Mouse (Mus musculus) erythroblast, embryonic 14.5 days (primary cell): ENCODE data around the gene Ubxn11. TPM values are rescaled to one million over a fixed set of nuclear protein-coding genes. Genes with fewer than 3 reads are reported as not detected.

ENCODE experiments used
- H3K27me3 ChIP-seq: 2 replicates; pipeline ENCODE4 v1.6.1; 2012; ENCODE audit warnings: inconsistent platforms; ENCODE audit not compliant: control insufficient read depth
- H3K36me3 ChIP-seq: 2 replicates; pipeline ENCODE4 v1.6.1; 2012; ENCODE audit warnings: mild to moderate bottlenecking, inconsistent platforms; ENCODE audit not compliant: control insufficient read depth
- H3K4me1 ChIP-seq: 2 replicates; pipeline ENCODE4 v1.6.1; 2012; ENCODE audit warnings: inconsistent platforms; ENCODE audit not compliant: control insufficient read depth
- H3K4me3 ChIP-seq: replicated peaks from 2 replicates; pipeline ENCODE3; 2012; ENCODE audit warnings: moderate library complexity, mild to moderate bottlenecking, inconsistent platforms
- H3K9me3 ChIP-seq: 2 replicates; pipeline ENCODE4 v1.6.1; 2012; ENCODE audit warnings: low read length, inconsistent platforms, mixed read lengths; ENCODE audit not compliant: control insufficient read depth
- GATA1 ChIP-seq: IDR thresholded peaks from 2 replicates; pipeline ENCODE4 v1.6.1; 2012; ENCODE audit warnings: low read length, inconsistent platforms, mixed read lengths
- TAL1 ChIP-seq: IDR thresholded peaks from 3 replicates; pipeline ENCODE4 v1.6.1; 2012; ENCODE audit warnings: low read length, inconsistent platforms, mixed read lengths
- polyA plus RNA-seq: library from polyadenylated mRNA; stranded (reverse); fragments of >175 nt; gene quantifications from 2 replicates; pipeline ENCODE4 v1.2.3, GENCODE M21; 2012

Ubxn11 gene
- polyA plus RNA-seq, 1 experiment = 0.08 TPM

DNA sequence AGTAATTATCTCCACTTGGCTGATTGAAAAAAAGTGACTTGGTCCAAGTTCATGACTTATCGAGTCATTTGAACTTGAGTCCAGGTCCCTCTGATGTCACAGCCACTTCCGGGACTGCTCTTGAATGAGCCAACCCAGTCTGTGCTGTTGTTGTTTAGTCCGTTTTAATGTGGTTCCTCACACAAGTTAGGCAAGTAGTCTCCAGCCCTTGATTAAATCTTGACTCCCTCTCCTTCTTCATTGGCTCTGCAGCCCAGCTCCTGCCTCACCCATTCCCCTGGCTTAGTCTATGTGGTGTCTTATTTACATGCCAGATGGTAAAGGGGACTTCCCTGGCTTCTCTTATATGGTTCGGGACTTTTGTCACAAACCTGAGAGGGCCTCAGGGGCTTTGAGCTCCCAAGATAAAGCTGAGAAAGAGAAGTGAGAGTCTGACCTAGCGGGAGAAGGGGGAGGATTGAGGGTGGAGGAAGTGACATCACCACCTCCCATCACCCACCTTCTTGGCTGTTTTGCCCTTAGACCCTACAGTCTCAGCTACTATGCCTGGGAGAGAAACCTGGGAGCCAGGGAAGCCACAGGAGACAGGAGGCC, 5.3 kb upstream of the Ubxn11 start:
- peaks cover 3% of the 10 kb centered on the region for H3K4me1 ChIP-seq
- H3K36me3 ChIP-seq = no peaks in the 10 kb centered on the region
- no peaks in the 10 kb centered on the region for H3K9me3 ChIP-seq
- no peak overlapping the region for H3K4me3 ChIP-seq
- no peaks in the 10 kb centered on the region for H3K27me3 ChIP-seq
- TF ChIP-seq TAL1 (no peak), GATA1 (no peak)

DNA sequence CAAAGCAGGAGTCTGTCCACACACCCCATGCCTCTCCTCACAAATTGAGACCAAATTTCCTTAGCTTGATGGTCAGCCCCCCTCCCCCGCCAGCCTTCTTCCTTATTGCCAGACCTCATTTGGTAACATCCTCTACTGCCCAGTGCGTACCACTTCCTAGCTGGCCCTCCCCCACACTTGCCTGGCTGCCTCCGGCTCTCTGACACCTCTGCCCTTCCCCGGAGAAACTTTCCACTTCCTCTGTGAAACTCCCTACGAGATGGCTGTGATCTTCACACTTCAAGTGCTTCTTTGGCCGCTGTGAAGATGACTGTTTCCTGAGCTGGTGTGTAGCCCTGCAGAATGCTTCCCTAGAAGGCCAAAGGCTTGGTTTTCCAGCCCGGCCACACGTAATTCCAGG, 3.7 kb upstream of the Ubxn11 start:
- no peaks in the 10 kb centered on the region for H3K9me3 ChIP-seq
- TF ChIP-seq TAL1 (no peak), GATA1 (no peak)
- H3K4me1 ChIP-seq = peaks cover 16% of the 10 kb centered on the region
- no peaks in the 10 kb centered on the region for H3K36me3 ChIP-seq
- no peak overlapping the region for H3K4me3 ChIP-seq
- no peaks in the 10 kb centered on the region for H3K27me3 ChIP-seq

DNA sequence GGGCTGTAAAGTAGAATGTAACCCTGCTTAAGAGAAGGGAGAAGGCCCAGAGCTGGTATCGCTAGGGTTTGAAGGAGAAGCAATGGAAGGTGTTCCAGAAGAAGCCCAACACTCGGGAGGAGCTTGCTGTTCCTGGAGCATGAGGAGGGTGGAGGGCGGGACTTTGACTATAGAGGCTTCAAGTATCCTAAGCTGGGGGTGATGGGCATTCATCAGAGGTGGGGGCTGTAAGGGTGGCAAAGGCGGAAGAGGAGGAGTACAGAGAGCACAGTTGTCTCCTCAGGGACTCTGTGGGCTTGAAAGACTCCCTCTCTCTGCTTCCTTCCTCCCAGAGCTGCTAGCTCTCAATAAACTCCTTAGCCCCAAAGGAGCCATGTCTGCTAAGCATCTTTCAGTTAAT, 2.1 kb upstream of the Ubxn11 start:
- H3K27me3 ChIP-seq = no peaks in the 10 kb centered on the region
- no peaks in the 10 kb centered on the region for H3K9me3 ChIP-seq
- H3K4me3 ChIP-seq = no peak overlapping the region
- H3K36me3 ChIP-seq = no peaks in the 10 kb centered on the region
- TF ChIP-seq TAL1 (no peak), GATA1 (no peak)
- peaks cover 20% of the 10 kb centered on the region for H3K4me1 ChIP-seq

DNA sequence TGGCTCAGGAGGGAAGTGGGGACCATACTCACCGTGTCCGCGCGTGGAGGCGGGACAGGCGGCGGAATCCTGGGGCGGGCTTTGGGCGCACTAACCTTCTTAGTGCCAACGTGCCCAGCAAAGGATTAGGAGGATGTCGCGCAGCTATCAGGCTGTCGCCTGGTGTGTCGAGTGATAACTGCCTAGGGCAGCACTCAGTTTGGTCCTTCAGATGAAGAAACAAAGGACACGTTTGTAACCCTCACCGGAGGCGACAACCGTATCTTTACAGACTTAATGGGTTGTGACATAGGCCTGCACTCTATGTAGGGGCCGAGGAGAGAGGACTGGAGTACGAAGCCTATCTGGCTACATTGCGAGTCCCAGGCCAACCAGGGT, 361 bp downstream of the Ubxn11 start:
- Histone ChIP-seq H3K27me3 (no peaks in the 10 kb centered on the region), H3K9me3 (no peaks in the 10 kb centered on the region), H3K4me3 (peak overlapping the region; percentile 90), H3K4me1 (peaks cover 42% of the 10 kb centered on the region), H3K36me3 (no peaks in the 10 kb centered on the region)
- TF ChIP-seq GATA1 = no peak
- 0 out of 3 replicates have a peak, but pooled peaks have one; percentile 18 for TF ChIP-seq TAL1

DNA sequence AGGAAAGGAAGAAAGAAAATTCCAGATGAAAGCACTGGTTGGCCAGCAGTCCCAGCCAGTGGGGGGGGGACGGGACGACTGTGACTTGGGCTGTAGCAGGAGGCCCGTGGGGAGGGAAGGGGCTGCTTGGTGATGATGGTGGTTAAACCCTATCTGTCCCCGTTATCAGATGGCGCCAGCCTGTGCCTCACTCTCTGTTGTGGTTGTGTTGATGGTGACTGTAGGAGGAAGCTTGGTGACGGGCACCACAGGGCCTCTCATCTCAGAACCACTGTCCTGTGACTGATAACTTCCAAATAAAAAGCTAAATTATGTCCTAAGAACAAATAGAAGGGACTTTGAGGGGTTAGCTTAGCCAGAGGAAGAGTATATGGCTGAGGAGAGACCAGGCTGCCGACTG, 3.7 kb downstream of the Ubxn11 start:
- H3K9me3 ChIP-seq = no peaks in the 10 kb centered on the region
- peaks cover 60% of the 10 kb centered on the region for H3K4me1 ChIP-seq
- H3K4me3 ChIP-seq = no peak overlapping the region
- H3K27me3 ChIP-seq = no peaks in the 10 kb centered on the region
- TF ChIP-seq TAL1 = no peak
- peak; percentile 42; the same call in 1 of the 2 replicates for TF ChIP-seq GATA1
- no peaks in the 10 kb centered on the region for H3K36me3 ChIP-seq

DNA sequence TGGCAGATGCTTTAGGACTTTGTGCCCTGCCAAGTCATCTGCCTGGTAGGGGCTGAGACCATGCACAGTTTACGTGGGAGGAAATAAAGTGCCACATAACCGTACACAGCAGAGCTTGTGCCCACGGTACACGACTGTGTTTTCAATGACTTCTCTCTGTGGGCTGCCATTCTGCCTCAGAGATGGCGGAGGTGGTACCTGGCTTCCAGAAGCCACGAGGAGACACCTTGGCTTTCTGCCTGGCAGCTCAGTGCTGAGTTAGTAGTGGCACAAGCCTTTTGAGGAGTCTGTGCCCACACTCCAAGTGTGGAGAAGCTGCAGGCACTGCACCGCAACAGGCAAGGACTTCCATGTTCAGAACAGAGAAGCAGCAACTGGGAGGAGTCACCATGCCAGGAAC, 5.4 kb downstream of the Ubxn11 start:
- Histone ChIP-seq H3K27me3 (no peaks in the 10 kb centered on the region), H3K4me3 (no peak overlapping the region), H3K36me3 (no peaks in the 10 kb centered on the region), H3K9me3 (no peaks in the 10 kb centered on the region), H3K4me1 (peaks cover 54% of the 10 kb centered on the region)
- no peak for TF ChIP-seq GATA1
- TF ChIP-seq TAL1 = no peak

DNA sequence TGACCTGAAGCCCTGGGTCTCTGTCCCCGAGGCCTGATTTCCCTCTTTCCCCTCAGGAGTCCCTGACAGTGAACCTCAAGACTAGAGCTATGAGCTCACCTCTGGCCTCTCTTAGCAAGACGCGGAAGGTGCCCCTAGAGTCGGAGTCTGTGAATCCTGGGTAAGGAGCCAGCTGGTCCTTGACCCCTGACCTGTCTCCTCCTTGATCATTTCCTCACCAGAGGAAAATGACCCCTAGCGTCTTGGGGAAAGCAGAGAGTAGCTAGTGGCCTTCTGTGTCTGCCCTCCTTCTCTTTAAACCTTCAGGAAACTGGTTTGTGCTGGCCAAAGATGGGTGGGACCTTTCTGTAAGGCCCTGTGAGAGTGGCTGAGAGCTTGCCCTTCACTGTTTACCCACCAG, 5.8 kb downstream of the Ubxn11 start:
- TF ChIP-seq TAL1 = no peak
- no peaks in the 10 kb centered on the region for H3K9me3 ChIP-seq
- H3K4me3 ChIP-seq = no peak overlapping the region
- no peaks in the 10 kb centered on the region for H3K27me3 ChIP-seq
- peaks cover 50% of the 10 kb centered on the region for H3K4me1 ChIP-seq
- no peaks in the 10 kb centered on the region for H3K36me3 ChIP-seq

DNA sequence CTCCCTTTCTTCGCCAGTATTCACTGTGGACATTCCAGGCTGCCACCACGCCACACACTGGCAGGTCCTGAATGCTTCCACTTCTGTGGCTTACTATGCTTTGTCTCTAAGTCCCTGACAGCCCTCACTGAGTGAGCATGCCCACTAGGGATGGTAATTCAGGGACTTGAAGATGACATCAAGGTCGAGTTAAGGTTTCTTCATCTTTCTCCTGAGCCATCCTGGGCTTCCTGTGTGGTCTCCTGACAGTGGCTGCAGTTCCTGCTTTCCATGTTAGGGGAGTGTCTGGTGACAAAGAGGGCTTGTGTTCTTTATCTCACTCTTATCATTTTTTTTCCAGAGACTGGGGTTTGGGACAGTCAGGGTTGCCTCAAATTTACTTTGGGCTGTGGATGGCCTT, 8.3 kb downstream of the Ubxn11 start:
- no peaks in the 10 kb centered on the region for H3K36me3 ChIP-seq
- no peak overlapping the region for H3K4me3 ChIP-seq
- no peaks in the 10 kb centered on the region for H3K9me3 ChIP-seq
- no peaks in the 10 kb centered on the region for H3K27me3 ChIP-seq
- TF ChIP-seq TAL1 = no peak
- TF ChIP-seq GATA1 = no peak
- H3K4me1 ChIP-seq = peaks cover 41% of the 10 kb centered on the region

DNA sequence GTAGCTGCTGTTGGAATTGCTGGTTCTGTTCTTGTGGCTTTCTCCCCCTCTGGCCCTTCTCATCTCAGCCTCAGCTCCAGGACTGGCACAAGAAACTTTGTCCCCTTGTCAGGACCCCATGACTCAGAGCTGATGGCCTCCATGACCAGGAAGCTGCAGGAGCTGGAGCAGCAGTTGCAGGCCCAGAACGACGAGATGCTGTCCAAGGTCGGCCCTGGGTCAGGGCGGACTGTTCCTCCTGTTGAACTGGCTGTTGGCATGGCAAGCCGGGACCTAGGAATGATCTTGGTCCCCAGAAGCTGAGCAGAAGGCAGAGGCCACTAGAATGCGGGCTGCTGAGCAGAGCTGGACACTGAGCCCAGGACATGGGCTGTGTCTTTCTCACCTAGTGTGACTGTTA, 10.0 kb downstream of the Ubxn11 start:
- Histone ChIP-seq H3K4me1 (peaks cover 24% of the 10 kb centered on the region), H3K36me3 (no peaks in the 10 kb centered on the region), H3K9me3 (no peaks in the 10 kb centered on the region), H3K4me3 (no peak overlapping the region), H3K27me3 (no peaks in the 10 kb centered on the region)
- TF ChIP-seq TAL1 (no peak), GATA1 (no peak)

DNA sequence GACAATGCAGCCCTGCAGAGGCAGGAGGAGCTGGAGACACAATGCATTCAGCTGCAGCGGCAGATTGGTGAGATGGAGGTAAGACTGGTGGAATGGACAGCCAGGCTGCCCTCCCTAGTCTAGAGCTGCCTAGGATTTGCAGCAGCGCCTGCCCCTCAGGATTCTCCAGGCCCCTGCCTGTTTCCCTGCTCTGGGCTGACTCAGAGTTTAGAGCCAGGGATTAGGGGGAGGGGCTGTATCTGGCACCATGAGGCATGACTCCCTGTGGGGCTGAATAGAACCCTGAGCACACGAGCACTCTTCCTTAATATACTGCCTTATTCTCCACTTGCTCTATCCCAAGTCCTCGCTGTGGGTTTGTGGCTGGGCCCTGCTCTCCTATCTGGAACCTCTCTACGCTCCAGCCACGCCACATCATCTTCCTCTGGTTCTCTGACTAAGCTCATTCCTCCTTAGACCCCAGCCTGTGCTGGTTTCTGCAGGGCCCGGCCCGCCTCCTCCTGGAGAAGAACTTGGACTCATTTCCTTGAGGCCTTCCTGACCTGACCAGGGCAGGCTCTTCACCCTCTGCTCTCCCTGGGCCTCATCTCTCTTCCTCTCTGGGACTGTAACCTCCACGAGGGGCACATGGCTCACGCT, 11.1 kb downstream of the Ubxn11 start:
- Histone ChIP-seq H3K36me3 (no peaks in the 10 kb centered on the region), H3K27me3 (no peaks in the 10 kb centered on the region), H3K9me3 (no peaks in the 10 kb centered on the region), H3K4me3 (no peak overlapping the region), H3K4me1 (peaks cover 16% of the 10 kb centered on the region)
- no peak for TF ChIP-seq TAL1
- no peak for TF ChIP-seq GATA1
